Mouse (Mus musculus) left cerebral cortex, postnatal 36 days (tissue): ENCODE data around the gene Otub1. TPM values are rescaled to one million over a fixed set of nuclear protein-coding genes. Genes with fewer than 3 reads are reported as not detected.
A peak's percentile ranks its signal among the peaks of the same experiment; 100 is the strongest.

Experiments used
- DNase-seq, 2 experiments: peaks; one replicate each; pipeline ENCODE4 v3.0.0; 2021 to 2022; ENCODE audit warnings: low spot score in 2 of 2, mixed read lengths in 1 of 2
- intact Hi-C: fragments of 180-260 bp; cut with DNase I; formaldehyde crosslinking; loops from one replicate; pipeline ENCODE4 v1.15.1; 2025
- total RNA-seq, 2 experiments: library from RNA; stranded (reverse); gene quantifications; 2 replicates each; pipeline ENCODE4 v1.2.3; 2021

Otub1 gene
- total RNA-seq, 2 experiments from 2014 or later = 253 to 285 TPM

DNA sequence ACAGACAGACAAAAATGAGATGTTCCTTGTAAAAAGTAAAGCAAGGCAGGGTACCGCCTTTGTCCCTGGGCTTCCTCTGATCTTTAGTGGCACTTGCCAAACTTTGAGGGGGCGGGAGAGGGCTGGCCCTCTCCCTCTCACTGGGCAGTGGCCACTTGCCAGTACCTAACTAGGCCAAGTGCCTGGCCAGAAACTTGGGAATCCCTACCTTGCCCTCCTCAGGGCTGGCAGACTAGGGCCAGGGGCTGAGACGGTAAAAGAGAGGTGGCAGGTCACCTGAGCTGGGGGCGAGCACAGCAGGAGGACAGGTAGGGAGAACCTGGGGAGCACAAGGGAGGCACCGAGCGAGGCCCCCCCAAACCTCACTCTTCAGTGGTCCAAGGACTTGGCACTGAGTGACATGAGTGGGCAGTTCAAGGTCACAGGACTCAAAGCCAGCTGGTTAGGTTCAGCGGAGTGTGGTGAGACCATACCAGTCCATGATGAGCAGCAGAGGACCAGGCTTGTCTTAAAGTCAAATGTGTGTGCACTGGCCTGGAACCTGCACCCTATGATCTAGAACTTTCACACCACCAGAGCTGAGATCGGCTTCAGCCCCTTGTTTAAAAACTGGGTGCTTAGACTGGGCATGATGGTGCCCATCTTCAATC lies 25.2 kb downstream of the Otub1 start:
- intact Hi-C loops = no loop called here
- DNase-seq = no peak

- no peak for DNase-seq
- intact Hi-C loops = no loop called here
Observed at GRCm38 (mm10) chr19:7178841-7179452, 27.2 kb downstream of the Otub1 start.

DNA sequence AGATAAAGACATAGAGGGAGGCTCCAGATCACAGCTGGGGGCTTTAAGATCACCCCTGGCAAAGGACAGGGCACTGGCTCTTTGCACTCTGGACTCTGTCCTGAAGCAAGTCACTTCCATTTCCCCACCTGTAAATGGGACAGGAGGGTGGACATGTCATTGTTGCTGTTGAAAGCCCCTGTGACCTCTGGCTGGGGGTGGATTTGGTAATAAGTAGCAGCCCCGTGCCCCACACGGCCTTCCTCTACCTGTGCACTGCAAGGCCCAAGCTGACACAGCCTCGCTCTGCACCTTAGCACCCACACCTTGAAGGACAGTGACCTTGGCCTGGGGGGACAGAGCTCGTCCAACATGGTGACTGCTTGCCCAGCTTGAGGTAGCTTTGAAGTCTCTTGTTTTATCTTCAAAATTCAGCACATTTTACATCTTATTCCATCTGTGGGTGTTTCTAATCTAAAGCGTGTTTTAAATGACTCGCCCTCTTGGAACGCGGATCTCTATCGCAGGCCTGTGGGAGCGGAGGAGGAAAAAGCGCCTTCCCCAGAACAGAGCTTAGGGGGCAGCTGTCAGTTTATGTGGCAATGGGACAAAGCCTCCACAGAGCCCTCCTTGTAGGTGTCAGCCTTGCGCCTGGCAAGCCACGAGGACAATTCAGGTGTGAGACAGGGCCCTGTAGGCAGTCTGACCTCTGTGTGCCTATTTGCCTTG lies 28.2 kb downstream of the Otub1 start:
- no peak for DNase-seq
- intact Hi-C loops = no loop called here

GRCm38 (mm10) chr19:7176041-7176696 lies 29.9 kb downstream of the Otub1 start:
- DNase-seq = no peak
- intact Hi-C loops = no loop called here

DNA sequence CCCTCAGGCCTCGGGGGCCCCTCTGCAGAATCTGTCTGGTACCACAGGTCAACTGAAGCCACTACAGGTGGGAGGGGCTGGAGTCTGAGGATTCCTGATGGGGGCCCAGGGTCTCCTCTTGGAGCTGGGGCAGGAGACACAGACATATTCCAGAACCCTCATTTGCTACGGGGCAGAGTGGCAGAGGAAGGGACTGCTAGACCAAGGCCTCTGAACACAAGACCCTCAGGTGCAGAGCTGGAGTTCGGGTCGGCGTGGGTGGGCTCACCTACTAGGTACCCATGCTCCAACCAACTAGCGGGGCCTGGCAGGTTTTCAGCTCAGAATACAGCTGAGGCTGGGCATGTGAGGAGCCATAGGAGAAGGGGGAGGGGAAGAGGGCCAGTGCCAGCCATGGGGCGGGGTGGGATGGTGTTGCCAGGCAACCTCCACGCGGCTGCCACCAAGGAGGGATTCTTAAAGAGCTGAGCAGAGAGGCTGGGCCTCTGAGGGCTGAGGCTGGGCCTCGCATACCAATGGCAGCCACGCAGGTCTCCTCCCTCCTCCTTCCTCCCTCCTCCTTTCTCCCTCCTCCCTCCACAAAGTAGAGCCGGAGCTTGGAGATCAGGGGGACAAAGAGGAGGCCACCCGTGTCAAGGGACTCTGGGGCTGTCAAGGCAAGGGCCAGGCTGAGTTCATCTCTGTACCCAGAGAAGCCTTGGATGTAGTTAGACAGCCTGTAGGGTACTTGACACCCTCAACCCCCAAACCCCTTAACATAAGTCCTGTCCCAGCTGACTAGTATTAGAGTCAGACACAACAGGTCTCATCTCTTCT lies 33.9 kb downstream of the Otub1 start:
- intact Hi-C loops = no loop called here
- peak; percentile 62 to 66 for DNase-seq

DNA sequence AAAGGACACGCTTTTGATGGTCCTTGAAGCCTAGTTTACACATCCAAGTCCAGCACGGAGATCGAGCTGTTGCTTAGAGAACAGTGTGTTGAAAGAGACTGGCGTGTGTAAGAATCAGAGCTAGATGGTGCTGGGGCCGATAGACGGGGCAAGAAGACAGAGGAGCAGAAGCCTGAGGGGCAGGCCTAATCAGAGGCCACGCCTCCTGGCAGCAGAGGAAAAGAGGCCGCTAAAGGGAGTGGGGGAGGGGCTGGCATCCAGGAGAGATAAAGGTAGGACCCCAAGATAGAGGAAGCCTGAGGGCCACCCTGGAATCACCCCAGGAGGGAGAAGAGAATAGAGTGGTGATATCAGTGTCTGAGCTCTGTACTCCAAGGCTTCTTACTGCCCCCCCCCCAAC lies 34.7 kb downstream of the Otub1 start:
- DNase-seq = no peak
- intact Hi-C loops = no loop called here

DNA sequence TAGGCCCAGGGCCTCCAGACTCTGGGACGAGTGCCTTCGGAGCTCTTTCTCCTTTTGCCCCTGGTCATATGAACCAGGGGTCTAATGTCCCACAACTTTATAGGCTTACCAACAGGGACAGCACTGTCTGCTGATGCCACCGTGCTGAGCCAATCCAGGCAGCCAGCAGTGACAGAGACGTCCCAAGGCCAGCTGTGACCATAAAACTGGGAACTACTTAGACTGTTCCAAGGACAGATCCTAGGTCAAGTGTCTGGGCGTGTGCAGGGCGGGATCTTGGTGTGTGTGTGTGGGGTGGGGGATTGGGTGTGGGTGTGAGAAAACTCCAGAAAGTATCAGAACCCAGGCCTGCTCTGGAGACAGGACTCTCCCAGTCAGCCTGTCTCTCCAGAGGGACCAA lies 35.2 kb downstream of the Otub1 start:
- intact Hi-C loops = no loop called here

DNA sequence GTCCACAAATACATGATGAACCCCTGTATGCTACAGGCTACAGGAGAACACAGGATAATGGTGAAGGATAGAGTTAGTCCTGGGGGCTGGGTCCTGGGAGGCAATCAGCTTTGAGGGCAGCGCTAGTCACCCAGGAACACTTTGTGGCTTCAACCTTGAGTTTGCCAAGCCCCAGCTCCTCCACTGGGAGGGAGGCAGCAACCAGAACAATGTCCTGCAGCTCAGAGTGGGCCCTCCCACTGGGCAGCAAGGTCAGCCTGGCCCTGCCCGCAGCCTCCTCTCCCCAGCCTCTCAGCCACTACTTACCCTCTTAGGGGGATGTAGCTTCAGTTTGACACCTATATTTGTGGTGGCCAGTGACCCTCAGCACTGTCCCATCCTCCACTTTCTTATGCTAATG lies 37.7 kb downstream of the Otub1 start:
- intact Hi-C loops = loop anchor here (5.0 kb wide), 1 partner anchor 86 kb away; no protein-coding TSS in a partner anchor

More for the DNA sequence above, 35.2 kb downstream of the Otub1 start:
- DNase-seq = no peak

GRCm38 (mm10) chr19:7166767-7167166 lies 39.3 kb downstream of the Otub1 start:
- DNase-seq = no peak
- intact Hi-C loops = loop anchor here (5.0 kb wide), 1 partner anchor 84 kb away; no protein-coding TSS in a partner anchor

More for the DNA sequence above, 37.7 kb downstream of the Otub1 start:
- DNase-seq = no peak

DNA sequence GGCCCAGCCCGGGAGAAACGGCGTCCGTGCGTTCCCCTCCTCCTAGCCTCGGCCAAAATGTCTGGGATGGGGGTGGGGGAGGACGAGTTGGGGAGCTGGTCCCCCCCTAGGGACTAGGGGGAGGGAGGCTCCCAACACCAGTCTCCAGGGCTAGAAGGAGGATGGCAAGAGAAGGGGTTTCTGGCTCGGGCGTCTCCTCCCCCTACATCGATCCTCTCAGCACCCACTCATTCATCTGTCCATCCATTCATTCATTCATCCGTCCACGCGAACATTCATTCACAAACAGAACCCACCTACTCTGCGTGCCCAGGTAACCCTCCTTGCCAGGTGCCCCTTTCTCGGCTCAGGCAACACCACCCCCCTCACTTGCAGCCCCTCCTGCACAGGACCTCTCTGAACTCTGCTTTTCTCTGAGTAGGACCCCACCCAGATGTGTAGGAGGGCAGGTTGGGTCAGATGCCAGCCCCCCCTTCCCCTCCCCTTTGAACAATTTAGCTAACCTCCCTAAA lies 39.9 kb downstream of the Otub1 start:
- intact Hi-C loops = loop anchor here (5.0 kb wide), 1 partner anchor 84 kb away; no protein-coding TSS in a partner anchor
- DNase-seq = no peak

DNA sequence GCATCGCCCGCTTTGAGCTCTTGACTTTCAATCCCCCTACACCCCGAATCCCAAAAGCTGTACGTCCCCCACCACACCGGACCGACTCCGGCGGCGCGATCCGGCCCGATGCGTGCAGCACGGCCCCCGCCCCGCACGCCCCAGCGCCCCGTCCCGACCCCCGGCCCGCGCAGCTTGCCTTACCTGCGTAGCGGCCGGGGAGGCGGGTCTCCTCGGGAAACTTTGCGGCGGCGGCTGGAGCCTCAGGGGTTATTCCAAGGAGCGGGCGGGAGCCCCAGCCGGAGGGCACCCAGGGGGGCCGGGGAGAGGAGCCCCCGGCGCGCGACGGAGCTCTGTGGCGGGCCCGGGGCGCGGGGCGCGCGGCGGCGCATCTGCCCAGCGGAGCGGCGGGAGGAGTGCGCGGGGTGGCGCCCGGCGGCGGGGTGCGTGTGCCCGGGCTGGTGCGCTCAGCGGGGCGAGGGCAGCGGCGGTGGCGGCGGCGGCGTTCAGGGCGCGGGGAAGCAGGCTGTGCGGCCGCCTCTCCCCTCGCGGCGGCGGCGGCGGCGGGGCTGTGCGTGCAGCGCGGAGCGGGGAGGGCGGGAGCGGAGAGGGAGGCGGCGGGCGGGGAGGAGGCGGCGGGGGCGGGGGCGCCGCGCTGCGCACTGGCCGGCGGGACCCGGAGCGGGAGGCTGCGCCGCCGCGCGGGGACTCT lies 40.5 kb downstream of the Otub1 start:
- DNase-seq = peak in 1 of 2 experiments; percentile 57
- intact Hi-C loops = loop anchor here (5.0 kb wide), 1 partner anchor 83 kb away; no protein-coding TSS in a partner anchor

DNA sequence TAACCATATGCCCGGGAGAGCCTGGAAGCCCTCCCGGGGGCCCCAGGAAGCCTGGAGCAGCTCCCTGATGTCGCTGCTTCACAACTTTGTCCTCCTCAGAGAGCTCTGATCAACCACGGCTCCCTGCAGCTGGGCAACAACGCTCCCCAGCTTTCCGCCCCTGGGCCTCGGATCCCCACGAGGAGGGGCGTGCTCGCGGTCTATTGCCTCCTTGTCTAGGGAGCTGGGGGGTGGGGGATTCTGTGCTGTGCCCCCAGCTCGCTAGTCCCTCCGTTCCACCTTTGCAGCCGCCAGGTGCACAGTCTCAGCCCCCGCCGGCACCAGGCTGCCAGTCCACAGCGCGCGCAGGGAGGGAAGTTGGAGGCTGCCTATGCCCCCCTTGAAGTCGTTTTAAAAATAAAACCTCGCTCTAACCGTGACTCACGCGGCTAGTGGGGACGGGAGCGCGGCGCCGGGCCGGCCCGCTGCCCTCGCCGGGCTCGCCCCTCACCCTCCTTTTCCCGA lies 41.2 kb downstream of the Otub1 start:
- intact Hi-C loops = loop anchor here (5.0 kb wide), 1 partner anchor 83 kb away; no protein-coding TSS in a partner anchor
- DNase-seq = peak; percentile 60 to 73

DNA sequence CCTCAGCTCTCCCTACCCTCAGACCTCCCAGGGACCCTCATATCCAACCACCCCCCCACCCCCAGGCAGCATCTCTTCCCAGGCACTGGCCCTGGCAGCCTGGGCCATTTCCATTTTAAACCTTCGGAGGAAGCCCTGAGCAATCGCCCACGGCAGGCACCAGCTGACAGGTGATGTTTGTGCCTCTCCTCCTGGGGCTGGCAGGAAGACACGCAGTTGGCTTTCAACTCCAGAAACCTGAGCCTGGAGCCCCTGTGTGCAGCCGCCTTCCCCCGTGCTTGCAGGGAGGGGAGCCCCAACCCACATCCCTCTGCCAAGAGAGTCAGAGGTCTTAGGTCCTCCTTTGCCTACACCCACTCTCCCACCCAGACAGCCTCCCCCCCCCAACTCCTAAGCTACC lies 41.9 kb downstream of the Otub1 start:
- intact Hi-C loops = no loop called here
- peak in 1 of 2 experiments; percentile 58 for DNase-seq

DNA sequence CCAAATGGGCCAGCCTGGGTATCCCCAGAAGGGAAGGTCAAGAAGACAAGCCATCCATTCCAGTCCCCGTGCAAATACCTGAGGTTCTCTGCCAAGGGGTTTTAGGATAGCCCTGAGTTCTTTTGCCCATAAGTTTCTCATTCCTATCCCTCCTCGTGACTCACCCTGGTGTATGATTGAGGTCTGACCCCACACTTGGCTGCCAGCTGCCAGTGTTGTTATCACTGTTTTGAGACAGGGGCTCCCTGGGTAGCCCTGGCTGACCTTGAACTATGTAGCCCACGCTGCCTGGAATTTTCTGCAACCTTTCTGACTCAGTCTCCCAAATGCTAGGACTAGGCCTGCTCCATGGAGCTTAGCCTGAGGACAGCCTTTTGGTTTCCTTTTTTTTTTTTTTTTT lies 45.1 kb downstream of the Otub1 start:
- intact Hi-C loops = loop anchor here (2.0 kb wide), 1 partner anchor 92 kb away; no protein-coding TSS in a partner anchor
- DNase-seq = no peak

- DNase-seq = no peak
- intact Hi-C loops = loop anchor here (2.0 kb wide), 1 partner anchor 92 kb away; no protein-coding TSS in a partner anchor
Observed at GRCm38 (mm10) chr19:7160151-7160906, 45.8 kb downstream of the Otub1 start.

GRCm38 (mm10) chr19:7157734-7158133 lies 48.4 kb downstream of the Otub1 start:
- DNase-seq = no peak
- intact Hi-C loops = no loop called here

GRCm38 (mm10) chr19:7155196-7155595 lies 50.9 kb downstream of the Otub1 start:
- intact Hi-C loops = no loop called here
- no peak for DNase-seq
